Mouse (Mus musculus) spleen, postnatal 36 days (tissue): ENCODE data around the gene Plpp6.
"Not testable (repeated sequence)": the region's sequence is repeated elsewhere in the genome, so short reads cannot be mapped to it uniquely, and the experiment has no call there.

Experiments
- DNase-seq, 2 experiments: peaks; one replicate each; pipeline ENCODE4 v3.0.0; 2022; ENCODE audit warnings: low spot score in 2 of 2, mixed read lengths in 1 of 2

Plpp6 gene

GRCm38 (mm10) chr19:28989515-28989914, 25.8 kb downstream of the Plpp6 start:
- no peak for DNase-seq

- DNase-seq = peak; percentile 97
Observed at GRCm38 (mm10) chr19:28990194-28990589, 26.4 kb downstream of the Plpp6 start, which contains the start of gene Cdc37l1. Gene Cdc37l1, plus strand, starts transcription at chr19:28990352.

- DNase-seq = peak in 1 of 2 experiments; percentile 8
Observed at GRCm38 (mm10) chr19:28990590-28991221, 27.0 kb downstream of the Plpp6 start.

- no peak for DNase-seq
Observed at GRCm38 (mm10) chr19:28991391-28991790, 27.6 kb downstream of the Plpp6 start.

- no peak for DNase-seq
Observed at GRCm38 (mm10) chr19:28994870-28995269, 31.1 kb downstream of the Plpp6 start.

- DNase-seq = no peak
Observed at GRCm38 (mm10) chr19:28995366-28995765, 31.6 kb downstream of the Plpp6 start.

- DNase-seq = no peak
Observed at GRCm38 (mm10) chr19:28997976-28998630, 34.4 kb downstream of the Plpp6 start.

- not testable (repeated sequence) for DNase-seq
Observed at GRCm38 (mm10) chr19:29000321-29000720, 36.6 kb downstream of the Plpp6 start.

GRCm38 (mm10) chr19:29008069-29008706, 44.4 kb downstream of the Plpp6 start:
- no peak for DNase-seq

GRCm38 (mm10) chr19:29009046-29009445, 45.3 kb downstream of the Plpp6 start:
- no peak for DNase-seq

- DNase-seq = no peak
Observed at GRCm38 (mm10) chr19:29011355-29011990, 47.7 kb downstream of the Plpp6 start.

- no peak for DNase-seq
Observed at GRCm38 (mm10) chr19:29014466-29015055, 50.8 kb downstream of the Plpp6 start.

- no peak for DNase-seq
Observed at GRCm38 (mm10) chr19:29015410-29016203, 51.9 kb downstream of the Plpp6 start.

GRCm38 (mm10) chr19:29016204-29016765, 52.5 kb downstream of the Plpp6 start:
- no peak for DNase-seq
